Mouse (Mus musculus) urinary bladder, postnatal 25 days (tissue): Measurements from ENCODE around the gene Layn.

Experiments
- DNase-seq: peaks from one replicate; pipeline ENCODE4 v3.0.0; 2022; ENCODE audit warnings: low spot score

Layn gene

GRCm38 (mm10) chr9:51076979-51077315 lies at the start of gene Layn:
TSS of gene Layn (minus strand) at chr9:51077094.
- DNase-seq = peak; percentile 60

DNA sequence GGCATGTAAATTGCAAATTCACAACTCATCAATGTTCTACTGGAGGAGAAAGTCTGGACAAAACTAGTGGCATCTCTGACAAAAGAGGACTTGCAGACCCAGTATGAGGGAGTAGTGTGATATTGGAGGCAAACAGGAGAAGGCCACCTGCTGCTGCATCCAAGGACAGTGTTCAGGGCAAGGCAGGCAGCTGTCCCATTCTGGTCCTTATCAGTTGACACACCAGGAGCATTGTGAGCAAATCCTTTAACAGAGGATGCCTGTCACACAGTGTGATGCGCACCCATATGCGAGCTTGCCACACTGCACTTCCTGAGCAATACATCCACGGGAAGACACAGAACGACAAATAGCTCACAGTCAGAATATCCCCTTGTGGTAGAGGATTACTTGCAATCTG lies 37.9 kb upstream of the Layn start:
- no peak for DNase-seq

DNA sequence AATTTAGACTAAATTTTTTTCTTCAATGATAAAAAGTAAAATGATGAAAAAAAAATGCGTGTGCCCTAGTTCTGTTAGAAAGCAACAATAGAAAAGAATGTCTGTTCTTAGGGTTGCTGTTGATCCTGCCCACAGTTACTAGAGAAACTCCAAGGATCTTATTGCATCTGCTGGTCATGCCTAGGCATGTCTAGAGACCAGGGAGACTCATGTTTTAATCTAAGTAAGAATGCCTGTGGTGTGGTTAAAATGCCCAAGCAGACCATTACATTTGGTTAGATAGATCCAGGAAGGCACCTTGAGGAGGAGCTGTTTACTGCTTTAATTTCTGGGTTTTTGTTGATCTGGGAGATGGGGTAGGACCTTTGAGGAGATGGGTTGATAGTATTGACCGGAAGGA lies 28.9 kb upstream of the Layn start:
- DNase-seq = no peak

DNA sequence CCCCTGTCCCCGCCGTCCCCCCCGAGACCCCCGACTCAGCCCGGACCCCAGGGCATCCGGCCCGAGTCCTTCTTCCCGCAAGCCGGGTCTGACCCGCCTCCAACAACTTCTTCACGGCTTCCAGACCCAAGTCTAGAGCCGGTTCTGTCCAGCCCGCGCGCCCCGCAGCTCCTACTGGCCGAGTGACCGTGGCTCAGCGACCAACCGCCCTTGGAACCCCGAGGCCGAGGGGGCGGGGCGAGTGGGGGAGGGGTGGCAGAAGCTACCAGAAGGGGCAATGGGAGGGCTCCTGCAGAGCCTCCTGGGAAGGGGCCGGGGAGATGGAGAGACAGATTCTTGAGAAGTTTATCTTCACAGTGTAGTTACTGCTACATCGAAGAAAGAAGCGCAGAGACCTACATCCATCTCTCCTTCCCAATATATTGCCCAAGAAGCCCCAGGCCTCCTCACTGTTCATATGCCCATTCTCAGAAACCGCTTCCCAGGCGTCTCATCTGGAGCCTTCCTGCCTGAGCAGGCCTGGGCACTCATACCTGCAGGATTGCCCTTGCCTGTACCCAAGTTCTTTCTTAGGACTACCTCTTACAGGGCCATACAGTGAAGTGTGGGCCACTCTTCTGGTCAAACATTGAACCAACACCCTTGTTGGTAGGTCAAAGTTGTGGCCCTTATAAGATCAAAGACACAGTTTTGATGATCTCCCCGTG lies 27.1 kb upstream of the Layn start:
- DNase-seq = peak; percentile 20

- peak; percentile 48 for DNase-seq
These were observed 26.3 kb upstream of the Layn start for GRCm38 (mm10) chr9:51102963-51103807.

DNA sequence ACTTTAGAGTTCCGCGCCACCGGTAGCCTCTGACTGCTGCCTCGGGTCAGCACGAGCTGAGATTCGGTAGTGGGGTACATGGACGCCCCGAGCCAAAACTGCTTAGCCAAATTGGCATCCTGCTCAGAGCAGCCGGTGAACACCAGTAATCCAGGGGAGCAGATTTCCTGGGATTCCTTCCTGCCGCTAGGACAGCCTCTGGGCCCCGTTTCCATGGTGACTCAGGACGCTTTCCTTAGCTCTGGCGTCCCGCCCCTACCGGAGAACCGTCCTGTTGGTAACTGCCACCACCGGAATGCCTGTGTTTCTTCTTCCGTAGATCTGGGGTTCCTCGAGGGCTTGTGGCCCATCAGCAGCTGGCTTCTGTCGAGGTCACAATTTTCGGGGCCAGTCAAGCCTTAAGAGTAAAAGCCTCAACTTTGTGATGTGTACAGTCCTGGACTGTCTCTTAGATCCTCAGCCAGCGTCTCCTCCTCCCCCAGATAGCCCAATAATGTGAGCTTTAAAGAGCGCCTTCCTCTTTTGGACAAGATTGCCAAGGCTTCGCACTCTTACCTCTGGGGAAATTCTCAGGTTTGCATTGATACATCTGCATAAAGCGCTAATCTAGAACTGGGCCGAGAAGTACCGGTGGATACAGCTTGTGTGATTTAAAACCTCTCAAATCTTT lies 25.0 kb upstream of the Layn start, which contains the start of gene 4833427G06Rik:
Gene 4833427G06Rik (minus strand): TSS at position 323 of the 670 bp plus-strand sequence.
- DNase-seq = no peak

DNA sequence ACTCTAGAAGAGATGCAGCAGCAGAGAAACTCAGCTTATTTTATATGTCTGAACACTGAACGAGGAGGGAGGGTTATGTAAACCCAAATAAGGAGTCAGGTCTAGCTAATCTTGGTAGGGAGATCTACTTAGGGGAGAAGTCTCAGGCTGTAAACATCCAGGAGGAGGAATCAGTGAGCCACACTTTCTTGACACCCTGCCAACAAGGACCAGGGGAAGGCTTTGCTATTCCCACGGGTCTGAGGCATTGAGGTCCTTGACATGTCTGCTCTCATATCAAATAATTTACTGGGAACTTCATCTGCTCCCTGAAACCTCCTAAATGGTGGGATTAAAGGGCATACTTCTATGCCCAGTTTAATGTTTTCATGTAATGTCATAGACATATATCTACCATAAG lies 19.4 kb upstream of the Layn start:
- DNase-seq = no peak

DNA sequence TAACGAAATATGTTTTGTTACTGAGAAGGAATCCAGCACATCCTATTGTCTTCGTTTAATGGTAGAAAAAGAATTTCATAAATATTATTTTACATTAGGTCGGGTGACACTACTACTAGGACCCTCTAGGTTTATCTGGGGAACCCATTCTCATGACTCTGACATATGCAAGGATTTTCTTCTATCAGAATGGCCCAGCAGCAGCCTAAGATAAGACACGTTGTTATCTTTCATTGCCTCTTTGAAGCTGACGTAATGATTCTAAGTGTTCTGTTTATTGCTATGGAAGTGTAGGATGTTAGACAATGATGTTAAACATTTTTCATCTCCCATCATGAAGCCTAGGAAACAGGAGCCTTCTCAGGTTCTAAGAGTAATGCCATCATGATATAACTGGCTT lies 16.8 kb upstream of the Layn start:
- DNase-seq = no peak

GRCm38 (mm10) chr9:51081614-51082013 lies 4.7 kb upstream of the Layn start:
- DNase-seq = no peak

- peak; percentile 8 for DNase-seq
These were observed 455 bp downstream of the Layn start for GRCm38 (mm10) chr9:51076300-51076978.

GRCm38 (mm10) chr9:51075780-51076179 lies 1.1 kb downstream of the Layn start:
- DNase-seq = no peak

DNA sequence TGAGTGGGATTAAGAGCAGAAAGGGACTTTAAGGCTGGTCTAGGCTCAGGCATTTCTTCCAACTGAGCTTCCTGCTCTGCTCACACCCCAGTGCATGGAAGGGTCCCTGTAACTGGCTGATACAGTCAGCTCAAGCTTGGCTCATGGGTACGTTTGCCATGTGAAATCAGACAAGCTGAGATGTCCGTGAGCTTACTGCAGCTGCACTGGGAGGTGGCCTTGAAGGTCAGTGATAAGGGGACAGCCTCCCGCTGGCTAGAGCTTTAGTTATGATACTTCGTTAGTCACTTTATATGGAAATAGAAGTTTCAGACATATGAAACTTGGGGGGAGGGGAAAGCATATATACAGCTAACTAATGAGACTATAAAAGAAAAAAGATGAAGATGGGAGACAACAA lies 6.1 kb downstream of the Layn start:
- no peak for DNase-seq

DNA sequence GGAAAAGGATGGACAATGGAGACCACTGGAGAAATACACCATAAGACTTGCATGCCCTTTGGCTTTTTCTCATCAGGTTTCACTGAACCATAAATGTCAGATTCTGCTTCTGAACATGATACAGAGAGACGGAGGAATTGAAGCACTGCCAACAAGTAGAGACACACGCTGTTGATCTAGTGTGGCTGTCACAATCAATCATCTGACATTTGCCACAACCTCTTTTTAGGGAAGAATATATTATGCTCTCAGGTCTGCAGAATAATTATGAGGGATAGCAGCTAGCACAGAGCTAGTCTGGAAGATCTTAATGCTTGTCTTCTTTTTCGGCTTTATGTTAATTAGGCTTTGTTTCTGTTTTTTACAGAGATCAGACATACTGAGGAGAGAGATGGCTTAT lies 8.7 kb downstream of the Layn start:
- DNase-seq = no peak

DNA sequence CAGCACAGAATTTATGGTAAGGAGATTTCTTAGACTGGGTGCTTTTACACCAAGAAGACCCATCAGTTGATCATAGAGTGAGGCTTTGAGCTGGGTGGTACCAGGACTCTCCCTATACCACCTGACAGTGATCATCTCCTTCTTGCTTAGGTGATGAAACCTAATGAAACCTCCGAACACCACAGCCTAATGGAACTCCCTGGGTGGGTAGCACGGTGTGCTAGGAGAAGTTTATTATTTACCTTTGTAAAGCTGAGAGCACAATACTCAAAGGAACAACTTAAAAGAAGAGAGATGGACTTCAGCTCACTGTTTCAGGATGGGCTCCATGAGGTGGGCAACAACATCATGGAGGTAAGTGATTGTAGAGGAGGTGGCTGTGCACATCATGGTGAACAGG lies 16.3 kb downstream of the Layn start, which contains the start of gene Btg4:
Gene Btg4 (plus strand): TSS at position 301 of the 400 bp plus-strand sequence.
- no peak for DNase-seq

GRCm38 (mm10) chr9:51058951-51059521 lies 17.9 kb downstream of the Layn start:
- no peak for DNase-seq

GRCm38 (mm10) chr9:51056360-51057324 lies 20.3 kb downstream of the Layn start:
- DNase-seq = no peak

- DNase-seq = no peak
These were observed 24.7 kb downstream of the Layn start for GRCm38 (mm10) chr9:51052180-51052579.

DNA sequence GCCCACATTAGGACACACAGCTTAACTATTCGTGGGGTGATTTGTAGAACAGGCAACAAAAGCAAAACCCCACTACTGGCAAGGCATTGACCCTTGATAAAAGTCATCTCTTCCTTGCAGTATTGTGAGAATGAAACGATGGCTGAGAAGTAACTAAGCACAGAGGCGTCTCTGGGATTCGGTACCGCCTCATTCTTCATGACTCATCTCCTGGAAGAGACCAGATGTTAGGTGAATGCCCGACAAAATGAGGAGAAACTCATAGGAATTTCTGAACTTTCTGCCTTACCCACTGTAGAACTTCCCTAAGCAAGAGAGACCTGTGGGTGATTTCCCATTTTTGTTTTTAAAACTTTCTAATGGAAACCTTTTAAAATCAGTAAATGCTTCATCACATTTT lies 34.8 kb downstream of the Layn start:
- DNase-seq = no peak

DNA sequence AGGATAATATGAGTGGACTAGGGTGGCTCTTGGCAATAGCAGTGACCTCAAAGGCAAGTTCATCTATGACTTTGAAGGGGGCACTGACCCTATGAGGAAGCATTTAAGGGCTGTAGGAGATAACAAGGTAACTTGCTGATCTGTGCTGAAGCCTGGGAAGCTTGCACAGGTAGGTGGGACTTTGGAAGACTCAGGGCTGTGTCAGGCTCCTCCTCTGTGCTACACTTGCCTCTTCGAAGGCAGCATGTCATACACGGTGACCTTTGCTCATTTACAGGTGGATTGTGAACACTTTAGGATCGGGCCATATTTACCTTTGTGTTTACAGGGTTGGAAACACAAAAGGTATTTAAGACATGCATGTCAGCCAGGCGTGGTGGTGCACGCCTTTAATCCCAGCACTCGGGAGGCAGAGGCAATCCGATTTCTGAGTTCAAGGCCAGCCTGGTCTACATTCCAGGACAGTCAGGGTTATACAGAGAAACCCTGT lies 35.4 kb downstream of the Layn start:
- DNase-seq = no peak

GRCm38 (mm10) chr9:51032785-51033529 lies 43.9 kb downstream of the Layn start:
- no peak for DNase-seq
